Mouse (Mus musculus) heart, embryonic 10.5 days (tissue): ENCODE data around the gene Gchfr. TPM values are rescaled to one million over a fixed set of nuclear protein-coding genes. Genes with fewer than 3 reads are reported as not detected.

Experiments
- DNase-seq: peaks from one replicate; pipeline ENCODE4 v3.0.0-alpha.2; 2017; ENCODE audit warnings: low spot score
- H3K27ac ChIP-seq: fragments of 300-500 bp; sonication (generic); 2 replicates; pipeline ENCODE4 v1.5.1; 2016; ENCODE audit warnings: mild to moderate bottlenecking
- H3K27me3 ChIP-seq: fragments of 300-500 bp; sonication (generic); 2 replicates; pipeline ENCODE4 v1.6.1; 2016; ENCODE audit warnings: mild to moderate bottlenecking; ENCODE audit not compliant: poor library complexity, insufficient read depth, severe bottlenecking
- H3K36me3 ChIP-seq: fragments of 300-500 bp; sonication (generic); 2 replicates; pipeline ENCODE4 v1.6.1; 2016; ENCODE audit warnings: mild to moderate bottlenecking, moderate library complexity
- H3K4me1 ChIP-seq: fragments of 300-500 bp; sonication (generic); 2 replicates; pipeline ENCODE4 v1.6.1; 2016; ENCODE audit warnings: mild to moderate bottlenecking
- H3K4me3 ChIP-seq: fragments of 300-500 bp; sonication (generic); 2 replicates; pipeline ENCODE4 v1.5.1; 2016; ENCODE audit warnings: mild to moderate bottlenecking, moderate library complexity
- H3K9me3 ChIP-seq: fragments of 300-500 bp; sonication (generic); 2 replicates; pipeline ENCODE4 v1.6.1; 2016; ENCODE audit warnings: mild to moderate bottlenecking, moderate library complexity
- WGBS: fragments of 180-500 bp; shearing (Covaris S2); methylation state at CpG from one replicate; pipeline ENCODE4 v1.1.7; 2016; 5-methylcytosine and 5-hydroxymethylcytosine counted together
- polyA plus RNA-seq: library from polyadenylated mRNA; unstranded; fragments of >200 nt; fragmentation: Nextera tagmentation; extraction: Ambion mirVana; gene quantifications from 2 replicates; pipeline ENCODE4 v1.2.1, GENCODE M21; 2016

The Gchfr gene
- polyA plus RNA-seq, 1 experiment from 2014 or later, result 9.1 TPM

GRCm38 (mm10) chr2:119208344-119209175 is 41.0 kb downstream of the Gchfr start, which contains the start of the genes Zfyve19 and Dnajc17:
TSS of gene Zfyve19 (plus strand) at chr2:119208617.
TSS of gene Dnajc17 (minus strand) at chr2:119208795.
- under 1% methylated on average over 51 of the region's 51 CpGs for WGBS
- Histone ChIP-seq H3K27ac (peak within 1 kb of the TSS; percentile 95), H3K9me3 (no peaks in the 10 kb centered on the region), H3K27me3 (no peaks in the 10 kb centered on the region), H3K4me1 (peaks cover 15% of the 10 kb centered on the region), H3K4me3 (peak within 1 kb of the TSS; percentile 81), H3K36me3 (peaks cover 31% of the 10 kb centered on the region)
- DNase-seq, result peak; percentile 99

- WGBS, result 1% methylated on average over 13 of the region's 13 CpGs
- Histone ChIP-seq H3K27me3 (no peaks in the 10 kb centered on the region), H3K4me1 (peaks cover 15% of the 10 kb centered on the region), H3K27ac (peak overlapping the region; percentile 95), H3K9me3 (no peaks in the 10 kb centered on the region), H3K36me3 (peaks cover 36% of the 10 kb centered on the region), H3K4me3 (peak overlapping the region; percentile 81)
- peak; percentile 79 for DNase-seq
Observed at GRCm38 (mm10) chr2:119209176-119209507, 41.6 kb downstream of the Gchfr start.

Other genes starting within 250 kb of the Gchfr start
- gene Chst14, start 241.3 kb upstream of the Gchfr start, polyA plus RNA-seq, result 18.8 and 20.1 TPM in 2 replicates
- 16.3 and 18.5 TPM in 2 replicates for gene Ccdc32, start 138.4 kb upstream of the Gchfr start, polyA plus RNA-seq
- gene Rpusd2, start 133.0 kb upstream of the Gchfr start, polyA plus RNA-seq, result 5.1 and 6.2 TPM in 2 replicates
- 36.1 and 36.3 TPM in 2 replicates for gene Knl1, start 120.7 kb upstream of the Gchfr start, polyA plus RNA-seq
- gene Rad51, start 55.0 kb upstream of the Gchfr start, polyA plus RNA-seq, result 45.1 and 54.8 TPM in 2 replicates
- 36.4 and 43.8 TPM in 2 replicates for gene Rmdn3, start 10.7 kb upstream of the Gchfr start, polyA plus RNA-seq
- gene Gm14137, start 6.7 kb downstream of the Gchfr start, polyA plus RNA-seq, result 0.48 and 0.71 TPM in 2 replicates
- gene Zfyve19, start 40.8 kb downstream of the Gchfr start, polyA plus RNA-seq, result 46.4 and 50.4 TPM in 2 replicates
- gene Dnajc17, start 41.0 kb downstream of the Gchfr start, polyA plus RNA-seq, result 14.8 and 19.5 TPM in 2 replicates
- gene Ppp1r14d, start 62.1 kb downstream of the Gchfr start, polyA plus RNA-seq, result 0.18 TPM in 1 of 2 replicates, not detected in the other
- gene Spint1, start 69.6 kb downstream of the Gchfr start, polyA plus RNA-seq, result 2.6 and 8.8 TPM in 2 replicates
- 0.39 TPM in 1 of 2 replicates, not detected in the other for gene Rhov, start 103.5 kb downstream of the Gchfr start, polyA plus RNA-seq
- gene Vps18, start 121.0 kb downstream of the Gchfr start, polyA plus RNA-seq, result 17.4 and 18.6 TPM in 2 replicates
- 6.0 and 7.5 TPM in 2 replicates for gene Dll4, start 158.0 kb downstream of the Gchfr start, polyA plus RNA-seq
- 0.55 and 0.69 TPM in 2 replicates for gene Chac1, start 183.5 kb downstream of the Gchfr start, polyA plus RNA-seq